Mouse (Mus musculus) erythroblast, embryonic 14.5 days (primary cell): ENCODE measurements around the gene Krt222.

ENCODE experiments used
- GATA1 ChIP-seq: IDR thresholded peaks from 2 replicates; pipeline ENCODE4 v1.6.1; 2012; ENCODE audit warnings: low read length, inconsistent platforms, mixed read lengths
- TAL1 ChIP-seq: IDR thresholded peaks from 3 replicates; pipeline ENCODE4 v1.6.1; 2012; ENCODE audit warnings: low read length, inconsistent platforms, mixed read lengths

DNA sequence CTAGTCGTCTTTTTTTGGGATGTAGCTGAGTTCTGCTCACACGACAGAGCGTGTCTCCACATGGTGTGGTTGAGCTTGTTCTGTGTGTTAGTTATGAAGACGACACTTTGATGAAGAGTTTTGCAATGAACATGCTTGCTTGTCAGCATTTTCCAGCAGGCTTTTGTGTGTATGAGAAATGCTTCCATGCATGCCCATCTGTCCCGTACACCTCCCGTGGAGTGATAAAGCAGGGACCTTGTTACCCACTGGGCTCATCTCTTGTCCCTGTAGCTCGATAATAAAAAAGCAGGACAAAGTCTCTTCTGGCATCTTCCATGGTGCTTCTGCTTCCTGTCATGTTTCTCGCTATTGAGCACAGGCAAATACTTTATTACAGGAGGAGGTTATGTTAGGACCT, 8.8 kb upstream of the Krt222 start:
- TF ChIP-seq TAL1 (no peak), GATA1 (no peak)
